Mouse (Mus musculus): ENCODE results near the gene Zdhhc6. TPM values are rescaled to one million over a fixed set of nuclear protein-coding genes. Genes with fewer than 3 reads are reported as not detected.

Zdhhc6 gene
- 39.7 TPM for polyA plus RNA-seq (2014; fragmentation: Illumina TruSeq; extraction: RNeasy Lipid Tissue Mini Kit (QIAGEN cat#74804); ENCODE audit: low read depth, low replicate concordance)

DNA sequence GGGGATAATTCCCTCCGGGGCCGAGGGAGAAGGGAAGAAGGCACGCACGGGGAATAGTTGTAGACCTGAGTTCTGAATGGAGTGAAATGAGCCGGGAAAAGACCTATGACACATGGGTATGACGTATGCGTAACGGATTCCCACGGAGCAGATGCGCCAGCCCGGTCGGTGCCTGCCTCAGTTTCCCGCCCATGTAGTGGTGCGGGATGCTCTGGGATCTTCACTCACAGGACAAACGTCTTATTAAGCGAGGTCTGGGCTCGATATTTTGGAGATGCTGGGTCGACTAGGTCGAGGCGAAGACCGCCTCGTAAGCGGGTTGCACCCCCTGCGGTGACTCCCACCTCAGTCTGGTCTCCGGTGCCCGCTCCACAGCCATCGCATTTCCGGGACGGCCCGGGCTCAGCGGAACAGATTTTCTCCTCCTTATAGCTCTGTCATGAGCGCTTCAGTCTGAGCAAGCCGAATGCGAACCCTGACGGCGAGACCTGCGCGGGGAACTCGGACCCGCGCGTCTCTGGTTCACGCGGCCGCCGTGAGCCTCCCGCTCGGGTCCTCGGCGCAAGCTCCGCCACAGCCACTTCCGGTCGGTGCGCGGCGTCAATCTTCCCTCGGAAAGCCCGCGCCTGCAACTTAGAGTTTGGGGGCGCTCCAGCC, at the start of gene Zdhhc6:
Gene Zdhhc6, minus strand, starts transcription at position 581 of the 657 bp plus-strand sequence.

DNA sequence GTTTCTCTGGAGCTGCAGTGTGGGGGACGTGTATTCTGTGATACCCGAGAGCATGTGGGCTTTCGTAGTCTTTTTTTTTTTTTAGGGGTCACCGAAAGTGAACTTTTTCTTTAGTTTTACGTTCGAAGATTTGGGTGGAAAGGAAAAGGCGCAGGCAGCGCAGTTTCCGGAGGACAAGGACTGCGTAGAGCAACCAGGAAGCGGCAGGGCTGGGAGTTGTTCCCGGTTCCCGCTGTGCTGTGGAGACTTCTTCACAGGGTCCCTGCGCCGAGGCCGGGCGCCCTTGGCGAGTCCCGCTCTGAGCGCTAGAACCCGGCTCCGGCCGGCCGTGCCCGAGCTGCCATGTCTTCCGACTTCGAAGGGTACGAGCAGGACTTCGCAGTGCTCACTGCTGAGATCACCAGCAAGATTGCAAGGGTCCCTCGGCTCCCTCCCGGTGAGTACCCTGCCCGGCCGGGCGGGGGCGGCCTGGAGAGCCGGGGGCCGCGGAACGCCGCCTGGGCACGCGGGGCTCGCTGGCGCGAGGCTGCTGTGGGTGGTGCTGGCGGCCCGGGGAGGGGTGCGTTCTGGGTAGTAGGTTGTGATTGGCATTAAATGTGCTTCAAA, 380 bp upstream of the Zdhhc6 start, which contains the start of gene Vti1a:
Gene Vti1a, plus strand, starts transcription at position 187 of the 606 bp plus-strand sequence.

DNA sequence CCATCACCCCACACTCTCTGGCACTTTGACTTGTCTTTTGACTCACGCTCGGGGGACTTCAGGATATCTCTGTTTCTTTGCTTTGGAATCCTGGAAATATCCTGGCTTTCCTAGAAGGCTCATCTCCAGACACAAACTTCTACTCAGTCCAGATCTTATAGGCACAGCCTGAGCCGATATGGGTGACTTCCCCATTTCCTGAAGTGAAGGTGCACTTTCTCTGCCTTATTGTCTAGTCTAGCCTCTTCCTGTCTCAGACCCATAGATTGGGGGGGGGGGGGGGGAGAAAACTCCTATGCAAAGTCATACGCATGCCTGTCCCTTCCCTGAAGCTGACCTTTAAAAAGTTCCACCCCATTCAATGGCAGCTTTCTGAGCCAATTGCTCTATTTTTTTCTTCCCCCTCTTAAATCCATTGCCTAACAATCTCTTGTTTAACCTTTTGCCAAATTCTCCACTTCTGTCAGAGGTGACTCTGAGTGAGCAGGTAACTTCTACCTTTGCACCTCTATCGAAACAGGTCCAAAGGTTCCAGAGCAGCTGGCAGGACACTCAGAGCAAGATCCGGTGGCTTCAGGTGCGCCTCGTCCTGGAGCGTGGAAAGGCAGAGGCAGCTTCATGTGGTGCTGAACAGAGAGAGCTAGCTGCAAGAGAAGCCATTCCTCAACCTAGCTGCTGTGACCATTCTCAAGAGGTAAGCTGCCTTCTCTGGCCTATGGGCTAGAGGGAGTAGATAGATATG, 64.3 kb downstream of the Zdhhc6 start, which contains the start of gene Acsl5:
Gene Acsl5, plus strand, starts transcription at position 556 of the 742 bp plus-strand sequence.

DNA sequence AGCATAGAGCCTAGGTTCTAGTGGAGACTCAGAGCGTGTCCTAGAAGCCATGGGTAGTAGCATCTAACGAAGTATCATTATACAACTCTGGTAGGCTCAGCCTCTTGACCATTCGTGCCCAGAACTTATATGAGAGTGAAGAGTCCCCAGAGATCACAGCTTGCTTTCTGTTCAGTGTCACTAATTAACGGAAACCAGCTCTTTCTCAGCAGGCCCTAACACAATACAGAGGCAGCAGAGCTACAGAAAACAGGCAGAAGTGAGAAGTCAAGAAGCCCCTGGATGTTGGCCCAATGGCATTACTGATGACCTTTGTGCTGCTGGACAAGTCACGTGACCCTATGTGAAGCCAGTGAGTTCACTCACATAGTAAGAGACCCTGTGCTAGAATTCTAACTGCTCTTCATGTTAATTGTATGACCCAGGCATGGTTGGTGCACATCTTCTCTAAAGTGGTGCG, 74.6 kb downstream of the Zdhhc6 start, which contains the start of gene Gucy2g:
Gene Gucy2g, minus strand, starts transcription at position 51 of the 460 bp plus-strand sequence.

Other genes with a start within 250 kb of the Zdhhc6 start
- gene Gpam, start 188.8 kb downstream of the Zdhhc6 start, polyA plus RNA-seq (2014; fragmentation: Illumina TruSeq; extraction: RNeasy Lipid Tissue Mini Kit (QIAGEN cat#74804); ENCODE audit: low read depth, low replicate concordance) = 7.8 TPM
- 0.08 TPM for gene Tectb, start 135.3 kb downstream of the Zdhhc6 start, polyA plus RNA-seq (2014; fragmentation: Illumina TruSeq; extraction: RNeasy Lipid Tissue Mini Kit (QIAGEN cat#74804); ENCODE audit: low read depth, low replicate concordance)
- gene Gucy2g, start 74.8 kb downstream of the Zdhhc6 start, polyA plus RNA-seq (2014; fragmentation: Illumina TruSeq; extraction: RNeasy Lipid Tissue Mini Kit (QIAGEN cat#74804); ENCODE audit: low read depth, low replicate concordance) = 0.35 TPM
- 52.2 TPM for gene Acsl5, start 64.1 kb downstream of the Zdhhc6 start, polyA plus RNA-seq (2014; fragmentation: Illumina TruSeq; extraction: RNeasy Lipid Tissue Mini Kit (QIAGEN cat#74804); ENCODE audit: low read depth, low replicate concordance)
- 8.2 TPM for gene Vti1a, start 263 bp upstream of the Zdhhc6 start, polyA plus RNA-seq (2014; fragmentation: Illumina TruSeq; extraction: RNeasy Lipid Tissue Mini Kit (QIAGEN cat#74804); ENCODE audit: low read depth, low replicate concordance)